Mouse (Mus musculus) embryonic facial prominence, embryonic 12.5 days (tissue): ENCODE data around the gene Dennd1b. TPM values are rescaled to one million over a fixed set of nuclear protein-coding genes. Genes with fewer than 3 reads are reported as not detected.

Source experiments
- ATAC-seq: fragments of 200-750 bp; cut with Nextera tagmentation; 2 replicates; pipeline ENCODE4 v1.8.0; 2017; ENCODE audit not compliant: insufficient number of reproducible peaks, insufficient read depth, low FRiP score, low TSS enrichment
- H3K27ac ChIP-seq: fragments of 300-500 bp; sonication (generic); 2 replicates; pipeline ENCODE4 v1.5.1; 2016; ENCODE audit warnings: mild to moderate bottlenecking
- H3K27me3 ChIP-seq: fragments of 300-500 bp; sonication (generic); 2 replicates; pipeline ENCODE4 v1.6.1; 2016; ENCODE audit warnings: mild to moderate bottlenecking, moderate library complexity
- H3K36me3 ChIP-seq: fragments of 300-500 bp; sonication (generic); 2 replicates; pipeline ENCODE4 v1.6.1; 2016; ENCODE audit warnings: mild to moderate bottlenecking
- H3K4me1 ChIP-seq: fragments of 300-500 bp; sonication (generic); 2 replicates; pipeline ENCODE4 v1.6.1; 2016
- H3K4me2 ChIP-seq: fragments of 300-500 bp; sonication (generic); replicated peaks from 2 replicates; pipeline ENCODE4 v1.6.1; 2016; ENCODE audit warnings: mild to moderate bottlenecking, moderate library complexity
- H3K4me3 ChIP-seq: fragments of 300-500 bp; sonication (generic); 2 replicates; pipeline ENCODE4 v1.5.1; 2016; ENCODE audit warnings: mild to moderate bottlenecking
- H3K9ac ChIP-seq: fragments of 300-500 bp; sonication (generic); 2 replicates; pipeline ENCODE4 v1.6.1; 2016; ENCODE audit warnings: mild to moderate bottlenecking, moderate library complexity
- H3K9me3 ChIP-seq: fragments of 300-500 bp; sonication (generic); 2 replicates; pipeline ENCODE4 v1.6.1; 2016; ENCODE audit warnings: mild to moderate bottlenecking, moderate library complexity
- WGBS: fragments of 180-500 bp; shearing (Covaris S2); methylation state at CpG from one replicate; pipeline ENCODE4 v1.1.7; 2016; 5-methylcytosine and 5-hydroxymethylcytosine counted together
- polyA plus RNA-seq: library from polyadenylated mRNA; unstranded; fragments of >200 nt; fragmentation: Nextera tagmentation; extraction: Ambion mirVana; gene quantifications from 2 replicates; pipeline ENCODE4 v1.2.1, GENCODE M21; 2016

The Dennd1b gene
- polyA plus RNA-seq, 1 experiment from 2014 or later = 7.5 TPM

DNA sequence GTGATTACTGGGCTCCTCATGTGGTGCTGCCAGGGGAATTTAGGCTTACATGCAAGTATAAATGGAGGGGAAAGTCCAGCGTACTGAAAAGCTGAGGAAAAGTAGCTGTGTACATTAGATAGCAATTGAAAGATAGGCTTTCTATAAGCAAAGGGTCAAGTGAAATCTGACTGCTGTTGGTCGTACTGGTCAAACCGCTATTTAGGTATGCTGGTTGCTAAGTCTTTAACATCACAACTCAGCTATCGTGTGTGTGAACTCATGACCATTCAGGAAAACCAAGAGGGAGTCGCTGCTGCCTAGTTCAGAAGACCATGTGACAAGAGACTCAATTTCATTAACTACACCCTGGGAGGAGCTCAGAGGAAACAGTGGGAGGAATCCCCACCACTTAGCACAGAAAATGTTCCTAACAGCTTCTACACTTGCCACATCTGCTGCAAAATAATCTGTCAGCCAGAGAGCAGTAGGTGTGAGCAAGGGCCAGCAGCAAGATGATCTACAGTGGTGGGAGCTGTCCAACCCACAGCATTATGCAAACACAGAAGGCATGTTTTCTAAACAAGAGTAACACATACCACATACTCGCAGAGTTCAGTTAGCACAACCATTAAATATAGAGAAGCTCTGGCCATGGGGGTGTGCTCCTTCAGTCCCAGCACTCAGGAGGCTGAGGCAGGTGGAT is 25.4 kb upstream of the Dennd1b start:
- 76% methylated on average over 6 of the region's 6 CpGs for WGBS
- no peaks in the 10 kb centered on the region for H3K9me3 ChIP-seq
- H3K4me3 ChIP-seq = no peak overlapping the region
- no peak overlapping the region for H3K4me2 ChIP-seq
- H3K9ac ChIP-seq = no peak overlapping the region
- H3K27me3 ChIP-seq = no peaks in the 10 kb centered on the region
- H3K27ac ChIP-seq = no peak overlapping the region
- ATAC-seq = no peak
- no peaks in the 10 kb centered on the region for H3K36me3 ChIP-seq
- H3K4me1 ChIP-seq = no peaks in the 10 kb centered on the region

DNA sequence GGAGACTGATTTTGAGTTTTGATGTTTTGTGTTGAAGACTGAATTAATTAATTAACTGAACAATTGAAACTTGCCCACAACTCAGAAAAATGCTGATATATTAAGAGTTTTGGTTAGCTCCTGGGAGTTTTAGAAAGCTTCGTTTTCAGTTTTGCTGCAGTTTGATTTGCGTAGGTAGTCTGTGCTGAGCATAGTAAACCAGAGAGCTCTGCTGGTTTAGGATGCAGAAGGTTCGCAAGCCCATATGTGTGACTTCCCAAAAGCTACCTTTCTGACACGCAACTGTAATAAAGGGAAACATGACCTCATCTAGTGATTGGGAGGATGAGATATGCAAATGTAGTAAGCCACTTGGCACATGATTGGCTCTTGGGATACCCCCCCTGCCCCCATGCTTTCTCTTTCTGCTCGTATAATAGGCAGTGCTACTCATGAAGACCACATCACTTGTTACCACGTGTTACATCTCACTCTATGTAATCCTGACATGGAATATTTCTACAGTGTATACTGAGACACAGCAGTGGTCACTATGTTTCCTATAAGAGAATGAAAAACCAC is 23.6 kb upstream of the Dennd1b start:
- Histone ChIP-seq H3K27ac (no peak overlapping the region), H3K9ac (no peak overlapping the region), H3K4me3 (no peak overlapping the region), H3K9me3 (no peaks in the 10 kb centered on the region), H3K4me1 (no peaks in the 10 kb centered on the region), H3K27me3 (no peaks in the 10 kb centered on the region), H3K36me3 (no peaks in the 10 kb centered on the region), H3K4me2 (no peak overlapping the region)
- WGBS = 72% methylated on average over 6 of the region's 6 CpGs
- no peak for ATAC-seq

DNA sequence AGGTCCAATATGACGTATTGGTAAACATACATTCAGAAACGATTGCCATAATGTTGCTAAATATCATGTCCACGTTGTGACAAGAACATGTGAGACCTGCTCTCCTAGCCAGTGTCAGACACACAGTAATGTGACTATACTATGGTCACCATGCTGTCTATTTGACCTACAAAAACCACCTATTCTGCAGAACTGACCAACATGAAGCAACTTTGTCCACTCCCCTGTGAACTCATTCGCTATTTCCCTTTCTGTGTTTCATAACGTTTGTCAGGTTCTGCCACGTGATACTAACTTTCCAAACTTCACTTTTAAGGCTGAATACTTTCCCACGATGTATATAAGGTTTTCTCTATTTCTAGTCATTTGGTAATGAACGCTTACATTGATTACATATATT is 22.8 kb upstream of the Dennd1b start:
- WGBS = 85% methylated on average over 8 of the region's 8 CpGs
- Histone ChIP-seq H3K36me3 (no peaks in the 10 kb centered on the region), H3K27me3 (no peaks in the 10 kb centered on the region), H3K27ac (no peak overlapping the region), H3K4me3 (no peak overlapping the region), H3K4me1 (no peaks in the 10 kb centered on the region), H3K9me3 (no peaks in the 10 kb centered on the region), H3K4me2 (no peak overlapping the region), H3K9ac (no peak overlapping the region)
- no peak for ATAC-seq

DNA sequence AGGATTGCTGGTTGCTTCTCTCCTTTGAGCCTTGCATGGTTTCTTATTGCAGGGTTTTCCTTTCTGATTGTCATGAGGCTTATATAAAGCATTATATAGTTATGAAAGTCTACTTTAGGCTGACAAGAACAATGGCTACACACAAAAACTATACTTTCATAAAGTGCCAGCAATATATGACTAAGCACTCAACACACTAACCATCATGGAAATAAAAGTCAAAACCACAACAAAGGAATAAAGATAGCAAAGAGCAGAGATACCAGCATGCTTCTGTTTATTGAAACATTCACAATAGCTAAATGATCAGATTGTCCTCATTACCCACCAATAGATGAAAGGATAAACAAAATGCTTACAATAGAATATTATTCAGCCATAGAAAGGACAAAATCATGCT is 11.1 kb upstream of the Dennd1b start:
- no peak overlapping the region for H3K4me3 ChIP-seq
- ATAC-seq = no peak

DNA sequence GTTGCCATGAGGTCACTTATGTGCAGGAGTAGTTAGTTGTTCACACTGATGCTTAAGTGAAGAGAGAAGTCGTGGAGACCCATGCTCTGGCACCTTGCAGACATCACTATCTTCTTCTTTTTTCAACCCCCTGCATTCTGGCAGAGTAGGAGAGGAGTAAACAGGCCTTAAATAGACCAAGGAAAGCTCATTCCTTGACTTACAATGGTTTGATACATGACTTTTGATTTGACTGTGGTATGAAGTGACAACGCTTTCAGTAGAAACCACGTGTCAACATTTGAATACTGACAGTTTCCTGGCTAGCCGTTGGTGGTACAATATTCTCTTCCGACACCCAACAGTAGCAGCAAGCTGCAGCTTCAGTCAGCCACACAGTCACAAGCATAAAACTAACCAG is 8.3 kb upstream of the Dennd1b start:
- Histone ChIP-seq H3K9me3 (no peaks in the 10 kb centered on the region), H3K9ac (no peak overlapping the region), H3K4me2 (no peak overlapping the region), H3K4me1 (no peaks in the 10 kb centered on the region), H3K27me3 (no peaks in the 10 kb centered on the region), H3K36me3 (no peaks in the 10 kb centered on the region), H3K4me3 (no peak overlapping the region), H3K27ac (no peak overlapping the region)
- 84% methylated on average over 5 of the region's 5 CpGs for WGBS
- ATAC-seq = no peak

More for the DNA sequence above, 11.1 kb upstream of the Dennd1b start:
- Histone ChIP-seq H3K4me1 (no peaks in the 10 kb centered on the region), H3K9me3 (no peaks in the 10 kb centered on the region), H3K27me3 (no peaks in the 10 kb centered on the region), H3K27ac (no peak overlapping the region), H3K4me2 (no peak overlapping the region), H3K9ac (no peak overlapping the region), H3K36me3 (no peaks in the 10 kb centered on the region)

DNA sequence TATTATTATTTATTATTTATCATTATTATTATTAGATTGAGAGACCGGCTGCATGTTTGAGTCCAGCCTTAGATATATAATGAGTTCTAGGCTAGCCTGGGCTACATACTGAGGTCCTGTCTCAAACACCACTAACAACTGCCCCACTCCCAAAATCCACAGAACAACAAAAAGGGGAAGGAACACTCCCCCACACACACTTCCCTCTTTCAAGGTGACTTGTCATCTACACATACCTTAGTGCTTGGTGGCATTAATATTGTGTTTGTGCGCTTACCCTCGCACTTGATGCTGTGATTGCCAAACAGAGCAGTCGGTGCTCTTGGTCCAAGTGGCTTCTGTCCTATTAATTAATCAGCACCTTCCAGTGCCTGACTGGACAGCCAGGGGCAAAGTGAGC is 7.8 kb upstream of the Dennd1b start:
- no peaks in the 10 kb centered on the region for H3K4me1 ChIP-seq
- no peaks in the 10 kb centered on the region for H3K9me3 ChIP-seq
- ATAC-seq = no peak
- H3K27me3 ChIP-seq = no peaks in the 10 kb centered on the region
- H3K36me3 ChIP-seq = no peaks in the 10 kb centered on the region
- H3K9ac ChIP-seq = no peak overlapping the region
- WGBS = 92% methylated on average over 4 of the region's 4 CpGs
- H3K4me2 ChIP-seq = no peak overlapping the region
- H3K4me3 ChIP-seq = no peak overlapping the region
- no peak overlapping the region for H3K27ac ChIP-seq

DNA sequence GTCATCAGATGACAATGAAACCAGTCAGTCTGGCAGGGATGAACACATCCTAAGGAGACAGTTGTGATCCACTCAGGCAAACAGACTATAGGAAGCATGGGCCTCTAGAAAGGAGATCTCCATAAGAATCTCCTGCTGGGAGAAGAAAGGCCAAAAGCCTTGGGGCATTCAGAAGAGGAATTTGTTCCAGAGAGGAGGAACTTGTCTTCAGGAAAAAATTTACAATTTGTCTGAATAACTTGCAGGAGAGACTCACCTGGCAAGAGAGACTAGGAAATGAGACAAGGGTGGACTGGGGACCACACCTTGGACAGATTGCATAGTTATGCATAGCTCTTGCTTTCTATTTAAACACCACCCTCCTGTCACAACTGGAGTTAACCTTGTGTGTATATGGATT is 6.7 kb upstream of the Dennd1b start:
- H3K27ac ChIP-seq = no peak overlapping the region
- ATAC-seq = no peak
- H3K9me3 ChIP-seq = no peaks in the 10 kb centered on the region
- H3K4me2 ChIP-seq = no peak overlapping the region
- H3K4me1 ChIP-seq = no peaks in the 10 kb centered on the region
- H3K27me3 ChIP-seq = no peaks in the 10 kb centered on the region
- H3K4me3 ChIP-seq = no peak overlapping the region
- no peaks in the 10 kb centered on the region for H3K36me3 ChIP-seq
- H3K9ac ChIP-seq = no peak overlapping the region

DNA sequence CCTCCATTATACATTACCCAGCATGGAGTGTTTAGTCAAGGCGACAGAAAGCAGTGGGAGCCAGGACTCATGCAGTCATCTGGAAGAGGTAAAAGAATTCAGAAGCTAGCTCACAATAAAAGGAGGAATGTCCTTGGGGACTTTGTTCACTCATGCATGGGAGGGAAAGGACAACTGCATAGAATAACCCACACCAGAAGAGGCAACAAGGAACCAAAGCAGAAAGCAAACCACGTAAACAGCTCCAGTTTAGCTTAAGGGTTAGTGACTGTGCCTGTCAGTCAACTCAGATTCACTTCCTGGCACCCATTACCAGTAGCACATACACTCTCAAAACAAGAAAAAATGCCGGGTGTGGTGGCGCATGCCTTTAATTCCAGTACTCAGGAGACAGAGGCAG is 6.1 kb upstream of the Dennd1b start:
- H3K27me3 ChIP-seq = no peaks in the 10 kb centered on the region
- no peaks in the 10 kb centered on the region for H3K9me3 ChIP-seq
- H3K4me2 ChIP-seq = no peak overlapping the region
- H3K4me1 ChIP-seq = no peaks in the 10 kb centered on the region
- no peak overlapping the region for H3K4me3 ChIP-seq
- no peak for ATAC-seq
- H3K9ac ChIP-seq = no peak overlapping the region
- no peak overlapping the region for H3K27ac ChIP-seq
- WGBS = 51% methylated on average over 4 of the region's 4 CpGs
- H3K36me3 ChIP-seq = no peaks in the 10 kb centered on the region

DNA sequence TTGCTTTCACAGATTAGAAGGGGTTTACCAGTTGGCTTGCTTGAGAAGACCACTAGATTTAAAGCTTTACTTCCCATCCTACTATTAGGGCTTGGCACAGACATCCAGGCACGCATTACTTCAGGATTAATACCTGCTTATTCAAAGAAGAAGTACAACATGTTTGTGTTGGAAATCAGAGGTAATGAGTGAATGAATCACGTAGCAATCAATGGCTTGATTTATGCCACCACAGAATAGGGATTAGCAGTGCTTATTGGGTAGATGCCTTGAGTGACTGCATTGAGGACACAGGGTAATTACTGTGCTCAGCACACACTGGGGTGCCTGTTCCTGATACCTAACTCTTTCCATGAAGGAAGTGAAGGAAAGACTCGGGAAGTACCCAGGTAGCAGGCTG is 4.4 kb upstream of the Dennd1b start:
- no peak overlapping the region for H3K4me3 ChIP-seq
- H3K27me3 ChIP-seq = no peaks in the 10 kb centered on the region
- no peak overlapping the region for H3K27ac ChIP-seq
- no peak overlapping the region for H3K4me2 ChIP-seq
- peaks cover 5% of the 10 kb centered on the region; the same call in 1 of the 2 replicates for H3K4me1 ChIP-seq
- no peaks in the 10 kb centered on the region for H3K9me3 ChIP-seq
- no peaks in the 10 kb centered on the region for H3K36me3 ChIP-seq
- WGBS = 83% methylated on average over 3 of the region's 3 CpGs
- H3K9ac ChIP-seq = no peak overlapping the region
- ATAC-seq = no peak

DNA sequence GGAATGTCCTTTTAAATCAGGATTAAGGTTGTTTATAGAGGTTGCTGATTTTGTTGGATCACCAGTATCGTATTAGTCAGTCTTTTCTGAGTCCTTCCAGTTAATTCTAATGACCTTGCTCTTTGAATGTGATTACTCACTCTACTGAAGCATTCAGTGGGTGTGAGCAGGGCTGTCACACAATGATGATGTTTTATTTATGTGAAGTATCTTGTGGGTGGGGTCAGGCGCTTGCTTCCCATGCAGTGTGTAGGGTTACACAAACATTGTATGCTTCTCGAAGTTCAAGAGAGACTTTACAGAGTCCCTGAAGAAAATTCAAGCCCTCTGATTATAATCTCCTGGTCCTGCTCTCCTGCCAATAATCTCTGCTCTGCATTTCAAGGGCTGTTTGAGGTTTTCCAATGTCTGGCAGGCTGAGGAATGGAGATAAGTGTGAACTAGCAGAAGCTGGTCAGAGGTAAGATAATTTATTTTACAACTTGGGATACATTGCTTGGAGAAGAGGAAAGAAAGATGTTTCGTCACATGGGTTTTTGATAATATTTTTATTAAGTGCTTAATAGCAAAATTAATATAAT is 3.2 kb upstream of the Dennd1b start:
- ATAC-seq = no peak
- WGBS = 59% methylated on average over 4 of the region's 4 CpGs

DNA sequence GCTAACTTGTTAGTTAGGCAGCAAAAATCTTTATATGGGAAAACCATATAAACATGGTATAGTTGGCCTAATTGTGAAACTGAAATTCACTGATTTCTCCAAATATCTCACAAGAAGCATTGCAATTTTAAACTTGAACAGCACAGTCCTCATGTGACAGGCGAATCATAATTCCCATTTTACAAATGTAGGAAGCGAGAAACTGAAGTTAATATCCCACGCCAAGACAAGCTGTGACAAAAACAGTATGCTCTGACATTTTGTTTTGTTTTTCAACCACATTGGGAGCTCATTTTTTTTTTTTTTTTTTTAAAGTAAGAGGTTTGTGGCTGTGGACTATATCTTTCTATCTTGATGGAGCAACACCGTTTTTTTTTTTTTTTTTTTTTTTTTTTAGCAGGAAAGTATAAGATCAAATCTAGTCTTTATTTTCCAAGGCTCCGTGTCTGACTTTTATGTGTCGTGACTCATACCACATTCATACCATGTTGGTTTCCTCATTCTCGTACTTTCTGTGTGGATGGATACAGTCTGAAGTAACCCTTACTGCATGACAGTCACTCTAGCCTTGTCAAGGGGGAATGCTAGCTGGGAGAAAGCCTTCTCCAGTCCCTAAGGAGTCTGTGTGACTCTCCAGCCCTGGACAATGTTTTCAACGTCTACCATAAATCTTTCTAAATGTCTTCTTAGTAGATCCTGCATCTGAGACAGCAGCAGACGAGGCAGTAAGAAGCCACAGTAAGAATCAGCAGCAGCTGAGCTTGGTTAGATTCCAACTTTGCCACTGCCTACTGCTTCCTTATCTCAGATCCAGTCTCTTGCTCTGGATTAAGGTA is 751 bp upstream of the Dennd1b start:
- Histone ChIP-seq H3K9me3 (no peaks in the 10 kb centered on the region), H3K4me1 (peaks cover 5% of the 10 kb centered on the region; the same call in 1 of the 2 replicates), H3K4me3 (peak overlapping the region; percentile 76), H3K4me2 (peak overlapping the region; percentile 73), H3K27me3 (no peaks in the 10 kb centered on the region), H3K9ac (no peak overlapping the region), H3K27ac (no peak overlapping the region), H3K36me3 (no peaks in the 10 kb centered on the region)
- no peak for ATAC-seq
- 50% methylated on average over 9 of the region's 9 CpGs for WGBS

More for the DNA sequence above, 3.2 kb upstream of the Dennd1b start:
- no peaks in the 10 kb centered on the region for H3K27me3 ChIP-seq
- peaks cover 5% of the 10 kb centered on the region; the same call in 1 of the 2 replicates for H3K4me1 ChIP-seq
- H3K4me2 ChIP-seq = no peak overlapping the region
- H3K9ac ChIP-seq = no peak overlapping the region
- H3K27ac ChIP-seq = no peak overlapping the region
- no peaks in the 10 kb centered on the region for H3K9me3 ChIP-seq
- H3K36me3 ChIP-seq = no peaks in the 10 kb centered on the region
- H3K4me3 ChIP-seq = no peak overlapping the region
